Mouse (Mus musculus): ENCODE measurements around the gene Agtr1a. TPM values are rescaled to one million over a fixed set of nuclear protein-coding genes. Genes with fewer than 3 reads are reported as not detected.

The Agtr1a gene
- total RNA-seq (2022) = 1 to 10 TPM; 2.5 to 4.5 (median 4.3) TPM

- DNase-seq (ENCODE audit: low spot score in 2 of 2) = peak; percentile 31 to 38
Observed at GRCm38 (mm10) chr13:30336148-30336801, at the start of gene Agtr1a. TSS of gene Agtr1a (plus strand) at chr13:30336441.

- no peak for DNase-seq (ENCODE audit: low spot score in 2 of 2)
Observed at GRCm38 (mm10) chr13:30310221-30310620, 26.0 kb upstream of the Agtr1a start.

- DNase-seq (ENCODE audit: low spot score in 2 of 2) = no peak
Observed at GRCm38 (mm10) chr13:30324669-30325346, 11.4 kb upstream of the Agtr1a start.

- DNase-seq (ENCODE audit: low spot score in 2 of 2) = no peak
Observed at GRCm38 (mm10) chr13:30331061-30331460, 5.2 kb upstream of the Agtr1a start.

GRCm38 (mm10) chr13:30331851-30332250 is 4.4 kb upstream of the Agtr1a start:
- no peak for DNase-seq (ENCODE audit: low spot score in 2 of 2)

- no peak for DNase-seq (ENCODE audit: low spot score in 2 of 2)
Observed at GRCm38 (mm10) chr13:30332581-30332980, 3.7 kb upstream of the Agtr1a start.

GRCm38 (mm10) chr13:30334667-30335066 is 1.6 kb upstream of the Agtr1a start:
- no peak for DNase-seq (ENCODE audit: low spot score in 2 of 2)

- DNase-seq (ENCODE audit: low spot score in 2 of 2) = no peak
Observed at GRCm38 (mm10) chr13:30336913-30337312, 672 bp downstream of the Agtr1a start.

- DNase-seq (ENCODE audit: low spot score in 2 of 2) = no peak
Observed at GRCm38 (mm10) chr13:30337646-30338045, 1.4 kb downstream of the Agtr1a start.

- no peak for DNase-seq (ENCODE audit: low spot score in 2 of 2)
Observed at GRCm38 (mm10) chr13:30338576-30338975, 2.3 kb downstream of the Agtr1a start.

GRCm38 (mm10) chr13:30339927-30340326 is 3.7 kb downstream of the Agtr1a start:
- no peak for DNase-seq (ENCODE audit: low spot score in 2 of 2)

GRCm38 (mm10) chr13:30341987-30342898 is 6.0 kb downstream of the Agtr1a start:
- DNase-seq (ENCODE audit: low spot score in 2 of 2) = no peak

GRCm38 (mm10) chr13:30345427-30345913 is 9.2 kb downstream of the Agtr1a start:
- no peak for DNase-seq (ENCODE audit: low spot score in 2 of 2)

- no peak for DNase-seq (ENCODE audit: low spot score in 2 of 2)
Observed at GRCm38 (mm10) chr13:30346881-30347280, 10.6 kb downstream of the Agtr1a start.

- no peak for DNase-seq (ENCODE audit: low spot score in 2 of 2)
Observed at GRCm38 (mm10) chr13:30348306-30348705, 12.1 kb downstream of the Agtr1a start.

GRCm38 (mm10) chr13:30351966-30352365 is 15.7 kb downstream of the Agtr1a start:
- DNase-seq (ENCODE audit: low spot score in 2 of 2) = no peak

GRCm38 (mm10) chr13:30354991-30355580 is 18.8 kb downstream of the Agtr1a start:
- DNase-seq (ENCODE audit: low spot score in 2 of 2) = no peak

- DNase-seq (ENCODE audit: low spot score in 2 of 2) = no peak
Observed at GRCm38 (mm10) chr13:30355979-30356378, 19.7 kb downstream of the Agtr1a start.

- DNase-seq (ENCODE audit: low spot score in 2 of 2) = no peak
Observed at GRCm38 (mm10) chr13:30358456-30359168, 22.4 kb downstream of the Agtr1a start.

GRCm38 (mm10) chr13:30359886-30360285 is 23.6 kb downstream of the Agtr1a start:
- DNase-seq (ENCODE audit: low spot score in 2 of 2) = no peak

- no peak for DNase-seq (ENCODE audit: low spot score in 2 of 2)
Observed at GRCm38 (mm10) chr13:30361002-30361401, 24.8 kb downstream of the Agtr1a start.

All from gastrocnemius, adult 8-10 months (tissue).